Mouse (Mus musculus) midbrain, embryonic 14.5 days (tissue): ENCODE data around the gene Pxk. TPM values are rescaled to one million over a fixed set of nuclear protein-coding genes. Genes with fewer than 3 reads are reported as not detected.
A peak's percentile ranks its signal among the peaks of the same experiment; 100 is the strongest.

Experiments used
- ATAC-seq: fragments of 200-750 bp; cut with Nextera tagmentation; 2 replicates; pipeline ENCODE4 v1.8.0; 2017; ENCODE audit warnings: moderate number of reproducible peaks, moderate library complexity; ENCODE audit not compliant: low FRiP score, low TSS enrichment
- DNase-seq: peaks from one replicate; pipeline ENCODE4 v3.0.0-alpha.2; 2015
- H3K27ac ChIP-seq: fragments of 300-500 bp; sonication (generic); replicated peaks from 2 replicates; pipeline ENCODE4 v1.5.1; 2014; ENCODE audit warnings: mild to moderate bottlenecking, low read depth, low read length, moderate library complexity
- H3K27me3 ChIP-seq: fragments of 300-500 bp; sonication (generic); 2 replicates; pipeline ENCODE4 v1.6.1; 2014; ENCODE audit warnings: low read length, control low read depth, mixed read lengths; ENCODE audit not compliant: control insufficient read depth, insufficient read depth
- H3K36me3 ChIP-seq: fragments of 300-500 bp; sonication (generic); 2 replicates; pipeline ENCODE4 v1.6.1; 2014; ENCODE audit warnings: low read length, control low read depth; ENCODE audit not compliant: control insufficient read depth, insufficient read depth
- H3K4me1 ChIP-seq: fragments of 300-500 bp; sonication (generic); 2 replicates; pipeline ENCODE4 v1.6.1; 2014; ENCODE audit warnings: mild to moderate bottlenecking, antibody characterized with exemption, low read length, control low read depth; ENCODE audit not compliant: control insufficient read depth, insufficient read depth
- H3K4me2 ChIP-seq: fragments of 300-500 bp; sonication (generic); 2 replicates; pipeline ENCODE4 v1.6.1; 2014; ENCODE audit warnings: mild to moderate bottlenecking, low read length, moderate library complexity
- H3K4me3 ChIP-seq: fragments of 300-500 bp; sonication (generic); replicated peaks from 2 replicates; pipeline ENCODE4 v1.5.1; 2014; ENCODE audit warnings: low read depth, low read length
- H3K9ac ChIP-seq: fragments of 300-500 bp; sonication (generic); replicated peaks from 2 replicates; pipeline ENCODE4 v1.6.1; 2014; ENCODE audit warnings: mild to moderate bottlenecking, low read length, moderate library complexity
- H3K9me3 ChIP-seq: fragments of 300-500 bp; sonication (generic); 2 replicates; pipeline ENCODE4 v1.6.1; 2016; ENCODE audit warnings: low read length, control low read depth, mixed read lengths; ENCODE audit not compliant: control insufficient read depth
- WGBS: fragments of 180-500 bp; shearing (Covaris S2); extraction: QIAGEN DNeasy Blood & Tissue Kit; methylation state at CpG from one replicate; pipeline ENCODE4 v1.1.7; 2014; 5-methylcytosine and 5-hydroxymethylcytosine counted together
- polyA plus RNA-seq: library from polyadenylated mRNA; unstranded; fragments of >200 nt; fragmentation: Nextera tagmentation; extraction: Ambion mirVana; gene quantifications from 2 replicates; pipeline ENCODE4 v1.2.1, GENCODE M21; 2014

The Pxk gene
- polyA plus RNA-seq, 1 experiment from 2014 or later: 57.1 TPM

DNA sequence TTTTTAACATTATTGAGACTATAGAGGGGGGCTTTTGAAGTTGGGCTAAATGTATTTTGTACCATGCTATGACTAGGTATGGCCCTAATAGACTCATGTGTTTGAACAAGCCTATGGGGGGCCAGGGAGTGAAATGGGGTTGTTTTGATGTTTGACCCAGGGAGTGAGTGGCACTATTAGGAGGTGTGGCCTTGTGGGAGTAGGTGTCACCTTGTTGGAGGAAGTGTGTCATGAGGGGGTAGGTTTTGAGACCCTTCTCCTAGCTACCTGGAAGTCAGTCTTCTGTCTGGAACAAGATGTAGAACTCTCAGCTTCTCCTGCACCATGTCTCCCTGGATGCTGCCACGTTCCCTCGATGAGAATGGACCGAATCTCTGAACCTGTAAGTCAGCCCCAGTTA, 92.5 kb downstream of the Pxk start:
- Histone ChIP-seq H3K4me1 (no peaks in the 10 kb centered on the region), H3K9me3 (no peaks in the 10 kb centered on the region), H3K9ac (no peak overlapping the region), H3K27ac (no peak overlapping the region), H3K4me2 (no peak overlapping the region), H3K36me3 (no peaks in the 10 kb centered on the region), H3K27me3 (no peaks in the 10 kb centered on the region), H3K4me3 (no peak overlapping the region)
- 91% methylated on average over 3 of the region's 3 CpGs for WGBS
- DNase-seq: no peak
- no peak for ATAC-seq

DNA sequence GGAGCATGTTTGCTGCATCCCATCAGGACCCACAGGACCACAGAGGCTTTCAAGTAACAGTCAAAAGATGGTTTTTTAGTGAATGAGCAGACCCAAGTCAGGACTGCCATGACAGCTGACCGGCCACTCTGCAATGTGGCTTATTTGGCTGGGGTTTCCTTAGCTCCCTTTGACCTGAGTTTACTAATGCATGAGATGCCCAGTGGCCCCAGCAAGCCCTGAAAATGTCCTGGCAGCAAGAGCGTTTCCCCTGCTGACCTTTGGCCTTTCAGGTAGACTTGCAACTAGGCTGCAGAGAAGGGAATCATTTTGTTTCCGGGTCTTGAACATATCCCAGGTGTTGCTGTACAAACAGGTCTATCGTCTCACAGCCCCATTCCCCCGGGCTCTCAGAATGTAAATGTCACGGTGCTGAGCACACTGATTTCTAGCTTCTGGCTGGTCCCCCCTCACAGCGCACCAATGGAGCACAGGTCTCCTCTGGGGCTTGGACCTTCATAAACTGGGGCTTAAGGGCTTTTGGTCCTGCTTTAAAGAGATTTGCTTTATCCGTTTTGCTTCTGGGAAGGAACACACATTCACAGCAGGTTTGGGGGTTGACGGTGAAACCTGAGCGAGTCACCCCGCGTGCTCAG, 93.4 kb downstream of the Pxk start:
- Histone ChIP-seq H3K27me3 (no peaks in the 10 kb centered on the region), H3K4me2 (no peak overlapping the region), H3K27ac (no peak overlapping the region), H3K4me3 (no peak overlapping the region), H3K9ac (no peak overlapping the region), H3K9me3 (no peaks in the 10 kb centered on the region), H3K4me1 (no peaks in the 10 kb centered on the region), H3K36me3 (no peaks in the 10 kb centered on the region)
- 70% methylated on average over 12 of the region's 12 CpGs for WGBS
- DNase-seq (no peak), ATAC-seq (no peak)

DNA sequence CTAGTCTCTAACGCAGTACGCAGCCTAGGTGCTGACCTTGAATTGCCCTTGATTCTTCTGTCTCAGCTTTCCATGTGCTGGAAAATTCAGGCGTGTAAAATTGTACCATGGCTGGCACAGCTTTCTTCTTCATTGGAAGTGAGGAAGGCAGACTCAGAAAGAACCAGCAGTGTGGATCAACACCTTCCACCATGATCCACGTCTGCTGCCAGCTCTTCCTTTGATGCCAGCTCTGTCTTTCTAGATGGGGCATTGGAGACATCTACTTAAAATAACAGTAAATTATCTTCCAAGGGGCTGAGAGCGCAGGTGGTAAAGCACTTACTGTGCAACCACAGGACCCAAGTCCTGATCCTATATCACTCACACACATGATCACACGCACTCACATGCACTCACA, 94.7 kb downstream of the Pxk start:
- Histone ChIP-seq H3K36me3 (no peaks in the 10 kb centered on the region), H3K4me3 (no peak overlapping the region), H3K27ac (no peak overlapping the region), H3K9me3 (no peaks in the 10 kb centered on the region), H3K4me2 (no peak overlapping the region), H3K4me1 (no peaks in the 10 kb centered on the region), H3K9ac (no peak overlapping the region), H3K27me3 (no peaks in the 10 kb centered on the region)
- 93% methylated on average over 6 of the region's 6 CpGs for WGBS
- ATAC-seq (no peak), DNase-seq (no peak)

DNA sequence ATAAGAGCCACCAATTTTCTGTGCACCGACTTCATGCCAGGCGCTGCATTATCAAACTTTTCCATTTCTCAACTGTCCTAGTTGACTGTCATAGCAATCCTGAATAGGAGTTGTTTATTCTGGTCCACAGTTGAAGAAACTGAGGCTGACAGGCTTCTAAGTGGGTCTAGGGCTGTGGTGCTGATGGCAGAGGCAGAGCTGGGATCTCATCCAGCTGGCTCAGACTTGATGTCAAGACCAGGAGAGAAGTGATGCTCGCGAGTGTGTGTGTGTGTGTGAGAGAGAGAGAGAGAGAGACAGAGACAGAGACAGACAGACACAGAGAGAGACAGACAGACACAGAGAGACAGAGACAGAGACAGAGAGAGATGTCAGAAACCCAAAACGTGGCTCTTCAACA, 102.8 kb downstream of the Pxk start:
- WGBS: 83% methylated on average over 5 of the region's 5 CpGs
- Histone ChIP-seq H3K4me1 (no peaks in the 10 kb centered on the region), H3K9ac (no peak overlapping the region), H3K4me2 (no peak overlapping the region), H3K9me3 (no peaks in the 10 kb centered on the region), H3K27me3 (no peaks in the 10 kb centered on the region), H3K4me3 (no peak overlapping the region), H3K36me3 (no peaks in the 10 kb centered on the region), H3K27ac (no peak overlapping the region)
- ATAC-seq (no peak), DNase-seq (no peak)

DNA sequence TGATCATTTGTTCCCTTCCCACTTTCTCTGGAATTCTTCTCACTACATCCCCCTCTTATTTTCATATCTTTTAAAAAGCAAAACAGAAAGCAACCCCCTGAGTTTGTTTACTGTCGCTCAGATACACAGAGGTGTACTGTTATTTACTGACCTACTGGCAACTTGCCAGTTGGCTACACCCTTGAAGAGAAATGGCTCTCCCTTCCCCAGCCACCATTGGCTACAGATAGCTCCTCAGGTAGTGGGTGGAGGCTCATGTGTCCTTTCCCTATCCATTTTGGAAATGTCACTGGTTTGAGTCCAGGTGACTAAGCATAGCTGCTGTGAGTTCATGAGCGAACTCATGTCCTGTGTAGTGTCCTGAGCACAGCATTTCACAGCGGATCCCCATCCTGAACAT, 103.7 kb downstream of the Pxk start:
- Histone ChIP-seq H3K27me3 (no peaks in the 10 kb centered on the region), H3K27ac (no peak overlapping the region), H3K4me2 (no peak overlapping the region), H3K36me3 (no peaks in the 10 kb centered on the region), H3K4me3 (no peak overlapping the region), H3K4me1 (no peaks in the 10 kb centered on the region), H3K9me3 (no peaks in the 10 kb centered on the region), H3K9ac (no peak overlapping the region)
- 87% methylated on average over 3 of the region's 3 CpGs for WGBS
- no peak for ATAC-seq
- no peak for DNase-seq

DNA sequence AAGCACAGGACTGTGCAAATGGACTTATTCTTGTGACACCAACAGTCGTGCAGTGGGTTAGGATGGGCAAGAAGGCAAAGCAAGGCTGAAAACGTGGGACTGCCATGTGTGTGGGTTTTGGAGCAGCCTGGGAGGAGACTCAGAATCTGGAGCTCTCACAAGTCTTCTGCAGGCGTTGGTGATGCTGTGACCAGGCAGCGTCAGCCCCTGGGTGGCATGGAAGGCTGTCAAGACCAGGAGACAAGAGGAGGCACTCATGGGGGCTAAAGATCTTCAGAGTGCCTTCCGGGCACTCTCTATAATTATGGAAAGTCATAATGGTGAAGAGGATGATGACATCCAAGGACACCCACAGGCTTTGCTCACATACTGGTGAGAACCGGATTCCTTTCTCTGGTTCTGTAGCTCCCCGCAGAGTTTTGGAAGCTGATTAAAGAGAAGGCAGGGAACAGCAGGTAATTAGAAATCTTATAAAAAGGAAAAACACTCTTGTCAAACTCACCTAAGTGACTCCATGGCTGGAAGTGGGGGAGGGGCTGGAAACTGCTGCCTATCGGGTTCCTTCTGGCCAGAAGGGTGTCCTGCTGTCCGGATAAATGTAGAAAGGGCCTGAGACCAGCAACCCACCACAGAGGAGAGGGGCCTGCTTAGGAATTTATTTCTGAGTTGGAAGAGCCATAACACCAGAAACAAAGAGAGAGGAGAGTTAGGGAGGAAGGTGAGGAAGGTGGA, 108.3 kb downstream of the Pxk start:
- ATAC-seq: no peak
- H3K9ac ChIP-seq: no peak overlapping the region
- H3K27me3 ChIP-seq: no peaks in the 10 kb centered on the region
- H3K9me3 ChIP-seq: no peaks in the 10 kb centered on the region
- H3K36me3 ChIP-seq: no peaks in the 10 kb centered on the region
- H3K4me1 ChIP-seq: no peaks in the 10 kb centered on the region
- H3K4me2 ChIP-seq: no peak overlapping the region
- no peak overlapping the region for H3K27ac ChIP-seq
- DNase-seq: no peak
- H3K4me3 ChIP-seq: no peak overlapping the region
- WGBS: 60% methylated on average over 9 of the region's 9 CpGs

DNA sequence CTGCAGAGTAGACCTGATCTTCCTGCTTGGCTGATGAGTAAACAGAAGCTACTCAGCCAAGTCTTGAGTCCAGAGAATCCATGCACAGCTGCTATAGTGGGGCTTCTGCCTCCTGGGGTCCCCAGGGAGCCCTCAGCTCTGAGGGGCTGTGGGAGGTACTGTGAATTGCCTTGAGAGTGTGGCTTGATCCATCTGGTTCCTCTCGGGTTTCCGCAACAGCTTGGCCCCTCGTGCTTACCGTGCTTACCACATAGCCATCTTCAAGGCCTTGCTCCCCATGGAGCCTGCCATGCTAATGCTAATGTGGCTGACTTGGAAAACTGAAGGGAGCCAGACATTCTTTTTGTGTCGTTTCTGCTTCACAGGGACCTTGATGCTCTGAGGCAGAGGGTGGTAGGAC, 109.1 kb downstream of the Pxk start:
- DNase-seq (no peak), ATAC-seq (peak; percentile 59; the same call in 1 of the 2 replicates)
- Histone ChIP-seq H3K27ac (no peak overlapping the region), H3K36me3 (no peaks in the 10 kb centered on the region), H3K27me3 (no peaks in the 10 kb centered on the region), H3K9ac (no peak overlapping the region), H3K4me2 (no peak overlapping the region), H3K9me3 (no peaks in the 10 kb centered on the region), H3K4me1 (no peaks in the 10 kb centered on the region), H3K4me3 (no peak overlapping the region)
- 6% methylated on average over 5 of the region's 5 CpGs for WGBS

DNA sequence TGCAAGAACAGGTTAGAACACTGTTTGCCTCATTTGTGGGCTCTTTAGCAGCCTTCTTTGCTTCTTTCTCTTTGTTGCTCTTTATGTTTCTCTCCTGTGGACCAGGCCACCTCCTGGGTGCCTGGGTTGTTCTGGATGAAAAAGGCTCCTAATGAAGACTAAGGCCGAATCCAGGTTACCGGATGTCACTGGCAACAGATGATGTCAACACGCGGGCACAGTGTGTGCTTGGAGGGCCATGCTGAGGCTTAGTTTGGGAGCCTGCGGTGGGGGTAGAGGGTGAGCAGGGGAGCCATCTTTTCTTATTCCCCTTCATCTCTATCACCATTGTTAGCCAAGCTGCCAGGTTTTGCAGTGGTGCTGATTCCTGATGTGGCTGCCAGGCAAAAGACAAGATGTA, 109.5 kb downstream of the Pxk start:
- 58% methylated on average over 5 of the region's 5 CpGs for WGBS
- no peak overlapping the region for H3K4me3 ChIP-seq
- DNase-seq (no peak), ATAC-seq (no peak)
- no peaks in the 10 kb centered on the region for H3K9me3 ChIP-seq
- H3K27me3 ChIP-seq: no peaks in the 10 kb centered on the region
- H3K27ac ChIP-seq: no peak overlapping the region
- no peaks in the 10 kb centered on the region for H3K36me3 ChIP-seq
- H3K4me2 ChIP-seq: no peak overlapping the region
- no peaks in the 10 kb centered on the region for H3K4me1 ChIP-seq
- no peak overlapping the region for H3K9ac ChIP-seq

DNA sequence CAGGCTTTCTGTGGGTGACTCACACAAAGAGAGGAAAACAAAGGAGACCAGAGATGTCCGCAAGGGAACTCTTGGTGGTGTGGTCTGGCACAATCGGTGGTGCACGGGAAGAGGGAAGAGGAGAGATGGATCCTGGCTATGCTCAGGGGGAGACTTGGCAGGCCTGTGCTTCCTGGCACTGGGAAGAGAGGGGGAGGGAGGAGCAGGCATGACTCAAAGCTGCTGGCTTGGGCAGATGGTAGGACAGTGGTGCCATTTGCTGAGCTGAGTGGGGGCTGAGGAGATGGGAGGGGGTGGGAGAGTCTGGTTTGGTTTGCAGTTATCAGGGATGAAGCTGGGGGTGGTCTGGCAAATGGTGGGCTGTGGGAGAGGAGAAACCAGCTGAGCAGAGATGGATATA, 110.9 kb downstream of the Pxk start:
- H3K27me3 ChIP-seq: no peaks in the 10 kb centered on the region
- H3K4me1 ChIP-seq: no peaks in the 10 kb centered on the region
- H3K27ac ChIP-seq: no peak overlapping the region
- H3K4me2 ChIP-seq: no peak overlapping the region
- H3K36me3 ChIP-seq: no peaks in the 10 kb centered on the region
- no peak for DNase-seq
- WGBS: 72% methylated on average over 3 of the region's 3 CpGs
- H3K4me3 ChIP-seq: no peak overlapping the region
- no peak for ATAC-seq
- no peak overlapping the region for H3K9ac ChIP-seq
- H3K9me3 ChIP-seq: no peaks in the 10 kb centered on the region
